In genomic region chr5:129019497-129020299, GRCm38 (mm10) we compare ENCODE assay signal across 7 mouse cellular contexts. TPM values are rescaled to one million over a fixed set of nuclear protein-coding genes. Genes with fewer than 3 reads are reported as not detected.
A peak's percentile ranks its signal among the peaks of the same experiment; 100 is the strongest.
DNase-seq lines count a peak whose midpoint lies in the region; ATAC-seq lines count a peak whose summit lies in the region.

Gene Ran (plus strand): TSS chr5:129020069.

- intact Hi-C loops in gastrocnemius, postnatal 36 days (cut with DNase I): loop anchor here (5.0 kb wide), 1 partner anchor 483 kb away; the partner anchor contains the start of gene Sfswap
- intact Hi-C loops in left cerebral cortex, postnatal 25 days (cut with DNase I): no loop called here

- peak; percentile 93 to 96 for DNase-seq in adrenal gland, adult 18-20 months (ENCODE audit: low spot score in 2 of 2)
- peak; percentile 99 for DNase-seq in embryo, embryonic 11 days
- DNase-seq in gastrocnemius, postnatal 36 days: peak; percentile 88 to 91
- peak; percentile 96 to 97 for DNase-seq in left cerebral cortex, postnatal 25 days (ENCODE audit: low spot score in 2 of 2)
- peak; percentile 94 for DNase-seq in midbrain, embryonic 10.5 days (ENCODE audit: low spot score)
- DNase-seq in right cerebral cortex, postnatal 4 days: peak; percentile 97

- under 1% methylated on average over 97 of the region's 102 CpGs for WGBS in intestine, embryonic 15.5 days
- WGBS in midbrain, embryonic 10.5 days: under 1% methylated on average over 92 of the region's 102 CpGs

- peak within 1 kb of the TSS; percentile 97 for H3K27ac ChIP-seq in intestine, embryonic 15.5 days
- peak within 1 kb of the TSS; percentile 100 for H3K27ac ChIP-seq in midbrain, embryonic 10.5 days (replicated peaks)

- ATAC-seq in intestine, embryonic 15.5 days: peak; percentile 95

- H3K4me2 ChIP-seq in intestine, embryonic 15.5 days (replicated peaks): peak within 1 kb of the TSS; percentile 72

- H3K27me3 ChIP-seq in intestine, embryonic 15.5 days (replicated peaks): no peaks in the 10 kb centered on the region
- H3K27me3 ChIP-seq in midbrain, embryonic 10.5 days (ENCODE audit: low read depth, poor library complexity, severe bottlenecking): no peaks in the 10 kb centered on the region

- no peaks in the 10 kb centered on the region for H3K9me3 ChIP-seq in intestine, embryonic 15.5 days
- no peaks in the 10 kb centered on the region for H3K9me3 ChIP-seq in midbrain, embryonic 10.5 days (replicated peaks)

- H3K36me3 ChIP-seq in intestine, embryonic 15.5 days: no peaks in the 10 kb centered on the region; the same call in 1 of the 2 replicates
- peaks cover 37% of the 10 kb centered on the region for H3K36me3 ChIP-seq in midbrain, embryonic 10.5 days

- H3K4me1 ChIP-seq in intestine, embryonic 15.5 days (replicated peaks): peaks cover 8% of the 10 kb centered on the region; the same call in 1 of the 2 replicates
- H3K4me1 ChIP-seq in midbrain, embryonic 10.5 days: peaks cover 25% of the 10 kb centered on the region

- H3K4me3 ChIP-seq in intestine, embryonic 15.5 days (replicated peaks): peak within 1 kb of the TSS; percentile 92
- peak within 1 kb of the TSS; percentile 94 for H3K4me3 ChIP-seq in midbrain, embryonic 10.5 days

- peak within 1 kb of the TSS; percentile 92 for H3K9ac ChIP-seq in intestine, embryonic 15.5 days

RNA-seq across cellular contexts. Expression of gene Ran, which starts in this region (rescaled TPM):
- total RNA-seq in adrenal gland, adult 18-20 months (2021): 100 to 1,000 TPM; 185 to 226 TPM
- total RNA-seq in gastrocnemius, postnatal 36 days (2021): 10 to 100 TPM; 60.3 to 64.1 TPM
- polyA plus RNA-seq in intestine, embryonic 15.5 days (2015; fragmentation: Nextera tagmentation; extraction: Ambion mirVana): 527 and 602 TPM in 2 replicates
- total RNA-seq in left cerebral cortex, postnatal 25 days (2021): 100 to 1,000 TPM; 150 to 162 TPM
- 965 and 1,091 TPM in 2 replicates for polyA plus RNA-seq in midbrain, embryonic 10.5 days (2016; fragmentation: Nextera tagmentation; extraction: Ambion mirVana)

Comparison
In these comparisons a context has a peak if more than half of its experiments do, and no peak if none do; other contexts are left out.
1. Peak in every context shown above with its lines: DNase-seq, ATAC-seq, H3K4me3 ChIP-seq and H3K27ac ChIP-seq.